Mouse (Mus musculus): ENCODE results near the gene Lrrc20. TPM values are rescaled to one million over a fixed set of nuclear protein-coding genes. Genes with fewer than 3 reads are reported as not detected.
A peak's percentile ranks its signal among the peaks of the same experiment; 100 is the strongest.

The Lrrc20 gene
- total RNA-seq, 2 experiments from 2014 or later = 17.6 to 18.2 TPM

DNA sequence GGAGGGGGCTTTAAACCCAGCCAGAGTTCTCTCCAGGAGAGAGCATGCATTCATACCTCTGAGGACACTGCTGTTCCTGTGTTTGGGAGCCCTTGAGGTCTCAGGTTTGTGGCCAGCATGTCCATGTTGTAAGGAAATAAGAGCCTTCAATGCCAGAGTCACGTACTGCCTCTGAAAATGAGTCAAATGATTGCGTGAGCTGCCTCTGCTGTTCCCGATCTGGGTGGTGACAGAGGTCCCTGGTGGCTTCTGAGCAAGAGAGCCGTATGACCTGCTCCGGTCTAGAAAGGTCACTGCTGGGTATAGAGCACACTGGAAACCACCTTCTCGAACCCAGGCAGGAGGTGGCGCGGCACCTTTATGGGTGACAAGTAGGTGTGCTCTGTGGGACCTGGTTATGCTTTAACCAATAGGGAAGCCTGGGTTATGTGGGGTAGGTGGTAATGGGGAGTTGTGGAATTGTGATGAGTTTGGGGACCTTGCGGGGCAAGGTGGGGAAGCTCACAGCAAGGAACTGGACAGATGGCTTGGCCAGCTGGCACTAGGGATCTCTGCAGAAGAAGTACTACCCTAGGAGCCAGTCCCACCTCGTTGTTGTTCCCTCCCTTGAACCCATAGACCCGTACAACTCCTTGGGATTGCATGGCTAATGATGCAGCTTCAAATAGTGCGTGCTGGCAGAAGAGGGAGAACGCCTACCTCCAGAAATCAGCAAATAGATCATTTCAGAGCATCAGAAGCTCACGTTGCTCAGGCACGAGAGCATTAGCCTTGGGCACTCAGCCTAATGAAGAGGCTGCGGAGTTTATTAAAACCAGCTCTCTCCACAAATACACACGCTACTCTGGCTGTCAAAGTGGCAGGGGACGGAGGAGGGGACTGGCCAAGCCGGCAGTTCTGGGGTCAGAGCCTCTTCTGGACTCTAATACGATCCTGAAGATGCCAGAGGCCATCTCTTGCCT lies 24.2 kb downstream of the Lrrc20 start:
- no peak overlapping the region for H3K27ac ChIP-seq
- DNase-seq (ENCODE audit: extremely low spot score in 1 of 2, low spot score in 2 of 2) = no peak
- intact Hi-C loops (cut with DNase I) = no loop called here
- TF ChIP-seq CTCF (IDR thresholded peaks at IDR 0.05) = no peak
- H3K4me3 ChIP-seq = no peak overlapping the region

DNA sequence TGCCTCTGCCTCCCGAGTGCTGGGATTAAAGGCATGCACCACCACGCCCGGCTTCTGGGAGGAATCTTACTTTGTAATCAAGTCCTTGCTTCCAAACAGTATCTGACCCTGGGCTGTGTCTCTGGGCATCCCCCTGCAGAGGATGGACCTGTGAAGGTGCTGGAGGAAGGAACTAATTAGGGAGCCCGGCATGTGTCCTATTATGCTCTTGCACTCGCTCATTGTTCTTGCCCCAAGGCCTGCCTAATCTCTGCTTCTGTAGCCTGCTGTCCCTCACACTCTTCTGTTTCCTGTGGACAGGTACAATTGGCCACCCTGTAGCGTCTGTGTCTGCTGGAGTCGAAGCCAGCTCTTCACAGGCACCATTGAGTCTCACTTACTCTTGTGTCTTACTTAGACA lies 25.2 kb downstream of the Lrrc20 start:
- Histone ChIP-seq H3K27ac (no peak overlapping the region), H3K4me3 (no peak overlapping the region)
- intact Hi-C loops (cut with DNase I) = no loop called here
- TF ChIP-seq CTCF (IDR thresholded peaks at IDR 0.05) = no peak
- DNase-seq (ENCODE audit: extremely low spot score in 1 of 2, low spot score in 2 of 2) = no peak

DNA sequence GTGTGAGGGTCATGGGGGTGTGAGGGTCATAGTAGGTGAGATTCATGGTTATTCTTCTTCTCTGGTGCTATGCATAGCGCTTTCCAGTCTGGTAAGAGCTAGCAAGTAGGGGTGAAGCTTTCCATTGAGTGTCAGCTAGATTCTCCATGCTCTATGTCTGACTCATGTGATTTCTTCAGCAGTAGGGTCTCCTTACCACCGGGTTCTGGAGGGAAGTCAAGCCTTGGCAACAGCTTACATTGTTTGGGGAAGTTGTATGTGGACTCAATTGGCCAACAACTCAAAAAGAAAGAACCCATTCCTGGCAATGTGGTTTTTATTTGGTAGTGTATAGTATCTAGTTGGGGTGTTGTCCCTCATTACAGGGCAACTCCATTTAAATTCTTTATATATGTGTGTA lies 28.5 kb downstream of the Lrrc20 start:
- no peak for DNase-seq (ENCODE audit: extremely low spot score in 1 of 2, low spot score in 2 of 2)
- TF ChIP-seq CTCF (IDR thresholded peaks at IDR 0.05) = no peak
- Histone ChIP-seq H3K27ac (no peak overlapping the region), H3K4me3 (no peak overlapping the region)
- intact Hi-C loops (cut with DNase I) = no loop called here

DNA sequence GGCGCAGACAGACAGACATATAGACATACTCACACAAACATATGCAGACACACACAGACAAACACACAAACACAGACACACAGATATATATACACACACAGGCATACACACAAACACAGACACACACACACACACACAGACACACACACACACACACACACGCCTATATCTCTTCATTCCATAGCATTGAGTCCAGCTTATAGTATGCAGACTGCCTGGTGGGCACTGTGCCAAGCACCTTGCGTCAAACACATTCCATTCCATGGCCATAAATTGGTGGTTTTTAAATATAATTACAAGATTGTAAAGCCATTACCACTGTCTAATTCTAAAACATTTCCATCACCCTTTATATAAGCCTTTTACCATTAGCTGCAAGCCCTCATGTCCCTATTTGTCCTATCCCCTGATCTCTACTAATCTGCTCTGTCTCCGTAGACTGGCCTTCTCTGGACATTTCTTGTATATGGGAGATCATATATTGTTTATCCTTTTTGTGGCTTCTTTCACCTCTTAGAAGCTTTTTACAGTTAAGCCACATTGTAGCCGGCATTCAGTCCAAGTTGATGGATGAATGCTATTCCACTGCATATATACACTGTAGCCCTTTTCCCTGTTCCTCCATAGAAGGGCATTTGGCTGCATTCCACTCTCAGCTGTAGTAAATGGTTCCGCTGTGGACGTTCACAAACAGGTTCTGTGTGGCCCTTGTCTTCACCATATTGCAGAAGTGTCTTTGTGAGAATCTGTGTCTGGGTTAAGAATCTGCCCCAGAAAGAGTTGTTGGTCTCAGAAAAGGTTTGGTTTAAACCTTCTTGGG lies 31.0 kb downstream of the Lrrc20 start:
- Histone ChIP-seq H3K27ac (no peak overlapping the region), H3K4me3 (no peak overlapping the region)
- no peak for TF ChIP-seq CTCF (IDR thresholded peaks at IDR 0.05)
- DNase-seq (ENCODE audit: extremely low spot score in 1 of 2, low spot score in 2 of 2) = no peak
- intact Hi-C loops (cut with DNase I) = no loop called here

DNA sequence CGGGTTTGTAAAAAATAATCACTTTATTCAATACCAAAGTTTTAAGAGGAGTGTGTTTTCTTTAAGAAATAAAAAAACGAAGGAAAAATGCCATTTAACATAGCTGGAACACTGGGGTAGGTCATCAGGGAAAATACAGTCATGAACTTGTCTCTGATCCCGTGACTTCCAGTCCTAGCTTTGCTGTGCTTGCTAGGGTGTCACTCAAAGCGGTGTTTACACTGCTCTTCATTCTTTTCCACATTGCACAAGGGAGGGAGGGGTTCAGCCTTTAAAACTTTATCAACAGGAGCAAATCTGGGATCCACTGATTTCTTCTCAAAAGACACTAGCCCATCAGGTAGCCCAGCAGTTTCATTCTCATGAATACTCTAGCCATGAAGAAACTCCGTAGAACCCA lies 34.3 kb downstream of the Lrrc20 start:
- intact Hi-C loops (cut with DNase I) = no loop called here
- no peak for TF ChIP-seq CTCF (IDR thresholded peaks at IDR 0.05)
- no peak overlapping the region for H3K4me3 ChIP-seq
- no peak for DNase-seq (ENCODE audit: extremely low spot score in 1 of 2, low spot score in 2 of 2)
- H3K27ac ChIP-seq = no peak overlapping the region

DNA sequence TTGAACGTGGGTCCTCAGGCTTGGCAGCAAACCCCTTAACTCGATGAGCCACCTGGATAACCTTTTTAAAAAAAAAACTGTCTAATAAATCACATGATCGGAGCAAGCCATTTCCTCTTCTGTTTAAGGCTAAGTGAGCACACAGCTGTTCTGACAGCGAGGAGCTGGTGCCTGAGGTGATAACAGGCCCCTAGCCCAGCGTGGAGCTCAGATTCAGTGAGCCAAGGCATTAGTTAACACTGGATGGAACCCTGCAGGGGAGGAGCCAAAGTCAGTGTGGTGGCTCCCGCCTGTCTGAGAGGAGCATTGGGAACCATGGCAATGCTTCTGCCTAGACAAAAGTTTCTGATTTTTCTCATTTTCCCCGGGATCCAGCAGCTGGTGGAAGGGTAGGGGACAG lies 35.2 kb downstream of the Lrrc20 start:
- Histone ChIP-seq H3K4me3 (no peak overlapping the region), H3K27ac (no peak overlapping the region)
- no peak for DNase-seq (ENCODE audit: extremely low spot score in 1 of 2, low spot score in 2 of 2)
- intact Hi-C loops (cut with DNase I) = no loop called here
- TF ChIP-seq CTCF (IDR thresholded peaks at IDR 0.05) = no peak

DNA sequence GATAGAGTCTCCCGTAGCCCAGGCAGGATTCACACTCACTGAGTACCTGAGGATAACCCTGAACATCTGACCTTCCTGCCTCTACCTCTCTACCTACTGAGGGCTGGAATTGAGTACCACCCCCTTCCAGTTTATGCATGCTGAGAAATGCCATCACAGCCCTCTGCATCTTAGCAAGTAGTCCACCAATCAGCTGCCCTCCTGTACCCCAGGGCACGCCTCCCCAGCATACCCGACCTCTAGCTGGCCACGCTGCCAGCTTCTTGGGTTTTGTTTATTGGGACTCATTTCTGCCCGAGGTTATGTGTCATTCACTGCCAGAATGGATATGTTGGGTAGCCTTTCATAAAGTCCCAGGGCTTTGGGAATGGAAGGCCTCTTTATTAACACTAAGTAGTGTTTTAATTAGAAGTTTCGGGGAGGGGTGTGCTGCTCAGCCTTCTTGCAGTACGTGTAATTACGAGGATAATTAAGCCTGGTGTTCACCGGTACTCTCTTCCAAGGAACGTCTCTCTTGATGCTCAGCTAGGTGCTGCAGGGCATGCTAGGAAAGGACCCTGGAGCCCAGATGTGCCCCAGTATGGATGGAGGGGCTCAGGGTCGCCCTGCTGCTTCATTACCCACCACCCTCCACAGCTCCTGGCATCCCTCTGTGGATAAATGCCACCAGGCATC lies 36.8 kb downstream of the Lrrc20 start:
- no peak for TF ChIP-seq CTCF (IDR thresholded peaks at IDR 0.05)
- intact Hi-C loops (cut with DNase I) = no loop called here
- DNase-seq (ENCODE audit: extremely low spot score in 1 of 2, low spot score in 2 of 2) = no peak
- Histone ChIP-seq H3K27ac (no peak overlapping the region), H3K4me3 (no peak overlapping the region)

DNA sequence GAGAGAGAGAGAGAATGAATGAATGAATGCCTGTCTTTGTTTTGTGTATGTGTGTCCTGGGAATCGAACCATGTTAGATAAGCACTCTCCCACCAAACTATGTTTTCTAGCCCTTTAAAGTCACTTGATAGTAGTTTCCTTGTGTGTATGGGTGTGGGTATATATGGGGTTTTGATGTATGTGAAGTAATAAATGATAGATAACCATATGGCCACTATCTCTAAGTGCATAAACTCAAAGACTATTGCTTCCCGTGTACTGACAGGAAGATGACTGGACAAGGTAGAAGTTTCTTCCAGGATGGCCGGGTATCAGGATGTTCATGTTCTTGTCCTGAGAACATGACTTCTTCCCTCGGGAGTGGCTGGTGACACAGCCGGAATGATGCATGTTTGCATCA lies 41.3 kb downstream of the Lrrc20 start:
- H3K27ac ChIP-seq = no peak overlapping the region
- no peak for TF ChIP-seq CTCF (IDR thresholded peaks at IDR 0.05)
- intact Hi-C loops (cut with DNase I) = no loop called here
- no peak for DNase-seq (ENCODE audit: extremely low spot score in 1 of 2, low spot score in 2 of 2)
- H3K4me3 ChIP-seq = no peak overlapping the region

DNA sequence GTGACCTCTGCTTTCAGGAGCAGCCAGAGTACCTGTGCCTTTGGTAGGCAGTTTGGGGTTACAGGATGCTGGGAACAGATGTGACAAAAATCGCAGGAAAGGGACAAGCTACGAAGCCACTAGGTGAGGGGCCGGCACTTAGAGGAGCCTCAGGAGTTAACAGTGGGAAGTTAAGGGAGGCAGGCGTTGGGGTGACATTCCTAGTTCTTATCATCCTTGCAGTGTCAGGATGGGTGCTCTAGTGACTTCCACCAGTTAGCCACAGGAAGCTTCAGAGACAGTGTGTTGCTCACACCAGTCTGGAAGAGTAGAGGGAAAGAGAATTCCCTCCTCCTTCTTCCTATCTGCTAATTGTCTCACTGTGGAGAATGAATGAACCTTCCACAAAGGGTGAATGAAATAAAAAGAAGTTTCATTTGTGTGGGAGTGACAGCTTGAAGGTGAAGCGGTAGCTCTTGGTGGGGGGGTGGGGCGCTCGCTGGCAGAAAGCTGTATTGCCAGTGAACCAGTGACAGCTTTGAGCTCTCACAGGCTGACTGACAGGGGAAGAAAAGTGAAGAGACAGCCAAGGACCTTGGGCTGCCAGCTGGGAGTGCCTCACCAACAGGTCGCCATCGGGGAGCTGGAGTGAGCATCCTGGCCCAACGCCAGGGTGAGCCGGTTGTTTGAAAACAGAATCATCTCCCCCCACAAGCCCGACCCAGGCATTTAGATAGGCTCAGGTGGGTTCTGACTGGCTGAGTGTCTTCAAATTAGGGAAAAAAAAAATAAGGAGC lies 41.9 kb downstream of the Lrrc20 start:
- Histone ChIP-seq H3K4me3 (no peak overlapping the region), H3K27ac (no peak overlapping the region)
- peak in 1 of 2 experiments; percentile 27 for DNase-seq (ENCODE audit: extremely low spot score in 1 of 2, low spot score in 2 of 2)
- intact Hi-C loops (cut with DNase I) = no loop called here
- no peak for TF ChIP-seq CTCF (IDR thresholded peaks at IDR 0.05)

DNA sequence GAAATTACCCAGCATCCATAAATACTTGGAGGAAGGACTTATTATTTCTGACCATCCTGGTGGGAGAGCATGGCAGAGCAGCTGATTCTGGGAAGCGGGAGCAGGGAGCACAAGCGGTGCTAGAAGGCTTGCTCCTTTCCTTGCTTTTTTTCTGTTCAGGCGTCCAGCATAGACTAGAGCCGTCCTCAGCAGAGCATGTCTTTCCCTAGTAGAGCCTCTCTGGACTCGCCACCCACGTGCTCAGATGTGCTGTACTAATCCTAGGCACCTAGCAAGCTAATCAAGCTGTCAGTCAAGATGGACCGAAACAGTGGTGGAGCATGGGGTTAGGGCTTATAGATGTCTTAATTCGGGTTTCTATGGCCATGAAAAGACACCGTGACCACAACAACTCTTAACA lies 42.7 kb downstream of the Lrrc20 start:
- H3K4me3 ChIP-seq = no peak overlapping the region
- no peak overlapping the region for H3K27ac ChIP-seq
- no peak for TF ChIP-seq CTCF (IDR thresholded peaks at IDR 0.05)
- intact Hi-C loops (cut with DNase I) = no loop called here
- DNase-seq (ENCODE audit: extremely low spot score in 1 of 2, low spot score in 2 of 2) = no peak

DNA sequence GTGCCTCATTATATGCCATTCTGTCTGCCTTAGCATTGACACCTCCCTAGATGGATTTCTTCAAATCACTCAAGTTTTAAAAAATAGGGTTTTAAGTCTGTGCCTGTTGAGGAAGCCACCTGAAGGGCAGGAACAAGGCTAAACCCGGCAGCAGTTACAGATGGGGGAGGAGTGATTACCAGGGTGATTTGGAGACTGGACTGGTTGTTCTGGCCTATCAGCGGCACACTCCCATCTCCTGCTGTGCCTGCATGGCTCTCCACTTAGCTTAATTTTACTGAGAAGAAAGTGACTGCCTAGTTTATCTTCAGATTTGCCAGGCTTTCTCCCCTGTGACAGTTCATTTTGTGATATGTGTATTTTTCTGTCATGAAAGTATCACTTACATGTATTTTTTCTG lies 43.9 kb downstream of the Lrrc20 start:
- intact Hi-C loops (cut with DNase I) = no loop called here
- TF ChIP-seq CTCF (IDR thresholded peaks at IDR 0.05) = no peak
- H3K27ac ChIP-seq = no peak overlapping the region
- H3K4me3 ChIP-seq = no peak overlapping the region
- no peak for DNase-seq (ENCODE audit: extremely low spot score in 1 of 2, low spot score in 2 of 2)

Measured in left cerebral cortex, adult 2 months (tissue).